Mouse (Mus musculus): Measurements from ENCODE around the gene Grm5. TPM values are rescaled to one million over a fixed set of nuclear protein-coding genes. Genes with fewer than 3 reads are reported as not detected.

The Grm5 gene
- not detected in 2 replicates for total RNA-seq (2021)
- long read RNA-seq, result 0 reads

DNA sequence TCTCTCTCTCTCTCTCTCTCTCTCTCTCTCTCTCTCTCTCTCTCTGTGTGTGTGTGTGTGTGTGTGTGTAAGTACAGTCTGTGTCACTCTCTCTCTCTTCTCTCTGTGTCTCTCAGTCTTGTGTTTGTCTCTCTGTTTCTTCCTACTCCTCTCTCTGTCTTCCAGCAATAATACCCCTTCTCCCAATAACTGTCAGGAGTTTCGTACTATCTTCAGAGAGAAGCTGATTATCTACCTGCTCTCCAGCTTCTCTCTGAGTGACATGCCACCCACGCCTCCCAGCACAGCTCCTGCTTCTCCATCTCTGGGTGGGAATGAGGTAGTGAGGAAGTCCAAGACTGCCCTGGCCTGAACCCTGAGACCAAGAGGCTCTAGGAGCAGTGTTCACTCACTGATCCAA is at the start of gene Grm5:
TSS of gene Grm5 (plus strand) at position 301 of the 400 bp plus-strand sequence.
- no peak for DNase-seq

DNA sequence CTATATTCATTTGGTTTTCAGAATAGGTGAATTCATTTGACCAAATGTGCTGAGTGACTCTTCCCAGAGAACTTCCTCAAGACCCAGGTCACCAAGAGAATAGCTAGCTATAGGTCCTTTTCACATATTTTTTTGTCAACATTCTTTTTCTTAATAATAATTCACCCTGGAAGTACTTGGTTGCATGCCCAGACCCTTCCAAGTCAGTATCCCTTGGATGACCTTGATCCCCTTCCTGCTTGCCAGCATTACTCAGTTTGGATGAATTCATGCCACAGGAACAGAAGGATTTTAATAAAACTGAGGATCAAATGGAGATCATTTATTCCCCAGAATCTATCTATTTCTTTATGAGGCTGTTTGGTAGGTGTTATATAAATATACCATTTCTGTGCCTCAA is 44.9 kb upstream of the Grm5 start:
- peak; percentile 2 for DNase-seq

DNA sequence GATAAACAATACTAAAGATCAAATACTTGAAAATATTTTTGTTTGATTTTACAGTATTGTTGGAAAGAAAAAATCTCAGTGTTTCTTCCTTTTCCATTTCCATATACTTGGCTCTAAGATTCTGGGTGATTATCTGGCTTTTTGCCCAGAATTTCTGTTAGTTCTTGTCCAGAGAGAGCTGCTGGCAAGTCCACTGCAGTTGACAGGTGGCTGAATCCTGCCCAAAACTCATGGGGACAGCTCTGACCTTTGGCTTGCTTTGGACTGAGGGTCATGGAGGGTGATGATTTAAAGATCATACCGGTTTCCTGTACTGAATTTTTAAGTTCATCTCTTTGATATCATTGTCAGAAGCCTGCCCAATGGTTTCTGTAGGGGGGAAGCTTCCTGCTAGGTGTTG is 18.7 kb upstream of the Grm5 start:
- peak; percentile 10 for DNase-seq

DNA sequence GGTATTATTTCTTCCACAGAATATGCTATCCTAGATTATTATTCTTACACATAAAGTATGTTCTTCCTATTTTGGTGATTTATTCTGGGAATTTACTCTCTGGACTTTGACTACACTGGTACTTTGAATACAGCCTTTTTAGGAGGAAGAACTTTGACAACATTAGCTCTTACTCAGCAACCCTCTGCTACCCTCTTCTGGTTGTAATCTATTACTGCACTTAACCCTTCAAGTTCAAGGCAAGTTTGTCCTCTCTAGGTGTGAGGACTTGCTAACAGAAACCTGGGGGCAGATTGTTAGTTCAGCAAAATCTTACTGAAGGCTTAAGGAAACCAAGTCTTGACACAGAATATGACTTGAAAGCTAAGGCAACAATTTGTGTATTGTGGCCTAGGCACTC is 17.5 kb upstream of the Grm5 start:
- no peak for DNase-seq

DNA sequence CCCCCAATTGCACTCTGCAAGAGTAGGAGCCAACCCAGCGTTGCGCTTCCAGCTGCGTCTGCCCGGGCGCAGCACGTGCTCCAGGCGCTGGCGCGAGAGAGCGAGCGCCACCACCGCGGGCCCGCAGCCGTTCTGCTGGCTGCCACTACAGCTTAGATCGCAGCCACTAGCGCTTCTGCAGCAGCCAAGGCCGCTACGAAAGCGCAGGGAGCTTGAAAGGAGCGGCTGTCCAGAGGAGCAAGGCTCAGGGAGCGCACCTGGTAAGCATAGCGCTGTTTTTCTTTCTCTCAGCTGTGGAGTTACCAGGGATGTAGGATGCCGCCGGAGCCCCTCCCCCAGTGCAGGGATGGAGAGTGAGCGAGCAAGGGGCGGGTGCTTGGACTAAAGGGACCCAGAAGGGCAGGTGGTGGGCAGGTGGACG is 323 bp downstream of the Grm5 start:
- peak; percentile 3 for DNase-seq

DNA sequence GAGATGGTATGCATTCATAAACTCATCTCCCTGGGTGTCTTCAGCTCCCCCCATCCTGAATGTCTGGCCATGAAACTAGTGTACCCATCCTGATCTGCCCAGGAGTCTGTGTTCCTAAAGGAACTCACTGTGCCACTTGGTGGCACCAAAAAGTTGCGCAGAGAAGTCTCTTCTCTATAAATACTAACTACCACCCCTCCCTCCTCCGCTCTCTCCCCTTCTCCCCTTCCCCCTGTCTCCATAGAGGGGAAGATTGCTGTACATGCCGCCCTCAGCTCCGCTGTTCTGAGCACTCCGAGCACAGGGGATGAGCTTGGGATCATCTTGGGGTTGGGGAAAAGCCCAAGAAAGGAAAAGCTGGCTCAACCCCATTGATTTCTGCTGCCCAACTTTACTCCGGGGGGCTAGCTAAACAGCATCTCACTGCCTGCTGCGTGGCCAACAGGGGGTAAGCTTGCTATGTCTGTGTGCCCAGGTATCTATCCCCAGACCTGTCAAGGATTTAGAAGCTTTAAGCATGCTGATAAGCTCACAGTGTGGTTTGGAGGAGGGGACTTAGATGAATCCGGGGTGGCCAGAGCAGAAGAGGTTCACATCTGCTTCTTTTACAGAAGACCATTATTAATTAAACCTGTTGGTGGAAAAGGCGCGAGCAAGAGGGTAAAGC is 2.4 kb downstream of the Grm5 start:
- no peak for DNase-seq

DNA sequence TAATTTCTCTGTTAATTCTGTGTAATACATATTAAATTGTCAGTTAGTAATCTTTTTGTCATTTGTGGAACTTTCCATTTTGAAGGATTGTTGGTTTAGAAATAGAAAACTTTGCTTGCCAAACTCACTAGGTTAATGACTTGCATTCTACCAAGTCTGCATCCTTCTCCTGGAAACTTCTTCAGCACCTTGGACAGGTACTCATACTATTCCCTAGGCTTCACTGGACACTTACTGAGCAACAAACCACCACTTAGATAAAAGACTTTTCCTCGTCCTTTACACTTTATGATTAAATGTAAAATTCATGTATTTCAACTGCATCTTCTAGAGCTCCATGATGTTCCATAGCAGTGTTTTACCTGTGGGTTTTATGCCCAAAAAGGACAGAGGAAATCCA is 4.0 kb downstream of the Grm5 start:
- DNase-seq, result no peak

DNA sequence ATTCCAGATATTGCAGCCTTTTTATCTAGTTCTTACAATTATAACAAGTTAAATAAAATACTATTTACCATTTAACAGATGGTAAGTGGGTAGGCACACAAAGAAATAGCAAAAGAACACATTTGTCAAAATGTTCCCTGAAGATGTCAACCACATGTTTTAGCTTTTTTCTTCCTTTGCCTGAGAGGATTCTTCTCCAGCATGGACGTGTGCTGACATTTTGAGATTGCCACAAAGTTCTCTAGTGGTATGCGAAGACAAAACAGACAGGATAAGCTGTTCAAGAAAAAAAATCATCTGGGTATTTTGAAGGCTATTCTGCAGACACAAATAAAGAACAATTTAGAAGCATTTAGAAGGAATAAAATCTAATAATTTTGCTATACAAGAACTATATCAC is 42.3 kb downstream of the Grm5 start:
- no peak for DNase-seq

DNA sequence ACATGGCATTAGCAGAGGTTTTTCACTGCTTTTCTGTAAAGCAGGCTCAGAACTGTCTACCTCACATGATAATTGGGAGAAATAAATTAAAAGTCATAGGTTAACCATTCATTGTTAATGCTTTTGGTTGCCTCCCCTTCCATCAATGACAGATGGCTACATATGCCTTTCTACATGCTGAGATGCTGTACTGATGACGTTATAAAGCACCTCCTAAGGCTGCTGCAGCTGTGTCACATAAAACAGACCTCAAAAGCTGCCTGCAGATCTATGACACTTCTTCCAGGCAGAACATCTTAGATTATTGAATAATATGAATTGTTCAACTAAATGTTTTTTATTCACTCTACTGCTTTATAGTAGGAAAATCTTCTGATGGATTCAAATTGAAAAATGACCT is 51.6 kb downstream of the Grm5 start:
- no peak for DNase-seq

DNA sequence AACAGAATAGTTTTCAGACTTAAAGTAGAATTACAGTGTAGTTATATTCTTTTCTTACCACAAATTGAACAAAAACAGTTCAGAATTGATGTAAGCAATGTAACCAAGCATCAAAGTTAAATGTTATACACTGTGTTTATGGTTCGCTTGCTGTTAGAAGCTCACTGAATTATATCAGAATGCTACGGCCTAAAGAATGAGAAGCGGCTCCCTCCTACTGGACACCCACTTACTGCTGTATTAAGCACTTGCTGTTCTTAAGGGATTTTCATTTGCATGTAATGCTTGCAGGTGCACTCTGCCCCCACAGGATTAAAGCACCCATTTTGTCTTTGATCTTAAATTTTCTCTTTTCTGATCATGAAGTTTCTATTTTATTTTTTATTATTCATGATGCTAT is 66.6 kb downstream of the Grm5 start:
- no peak for DNase-seq

DNA sequence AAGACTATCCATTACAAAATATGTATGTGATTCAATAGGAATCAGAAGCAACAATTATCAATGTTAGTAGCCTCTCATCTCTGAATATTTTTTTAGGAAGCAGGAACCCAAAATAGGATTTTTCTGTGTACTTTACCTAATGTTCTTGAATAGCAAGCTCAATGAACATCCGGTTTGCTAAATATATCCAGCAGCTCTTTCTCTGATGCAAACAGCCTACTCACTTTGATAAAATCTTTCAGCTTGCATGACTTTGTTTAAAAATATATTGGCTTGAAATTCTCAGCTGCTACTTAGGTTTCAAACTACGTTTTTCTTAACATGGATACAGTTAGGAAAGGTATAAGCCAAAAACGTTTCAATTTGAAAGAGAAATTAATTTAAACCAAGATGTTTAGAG is 77.8 kb downstream of the Grm5 start:
- DNase-seq, result no peak

DNA sequence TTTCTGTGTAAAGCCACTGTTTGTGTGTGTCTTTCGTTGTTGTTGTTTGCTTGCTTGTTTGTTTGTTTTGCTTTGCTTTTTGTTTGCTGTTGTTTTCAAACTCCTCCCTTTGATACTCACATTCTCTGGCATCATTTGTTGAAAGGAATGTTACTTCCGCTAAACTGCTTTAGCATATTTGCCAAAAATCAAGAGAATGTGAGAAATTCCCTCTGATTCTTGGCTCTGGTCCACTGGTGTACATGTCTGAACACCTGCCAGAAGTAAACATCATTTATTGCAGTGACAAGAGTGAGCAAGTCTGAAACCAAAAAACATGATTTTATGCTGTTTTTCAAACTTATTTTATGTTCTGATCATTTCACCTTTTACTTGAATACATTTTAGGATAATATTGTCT is 80.1 kb downstream of the Grm5 start:
- no peak for DNase-seq

DNA sequence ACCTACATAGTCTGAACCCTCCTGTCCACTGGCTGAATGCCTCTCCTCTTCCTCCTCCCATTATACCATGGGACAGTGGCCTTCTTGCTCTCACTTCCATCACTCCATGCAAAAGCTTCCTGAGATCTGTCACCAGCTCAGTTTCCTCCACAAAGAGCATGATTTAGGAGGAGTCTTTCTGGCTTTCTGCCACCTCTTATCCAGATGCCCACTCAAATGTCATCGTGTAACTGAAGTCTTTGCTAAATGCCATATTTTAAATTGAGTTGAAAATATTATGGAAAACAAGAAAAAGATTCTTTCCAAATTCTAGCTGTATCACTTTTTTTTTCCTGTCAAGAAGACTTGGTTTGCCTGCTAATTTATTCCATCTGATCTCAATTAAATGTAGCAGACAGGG is 132.4 kb downstream of the Grm5 start:
- no peak for DNase-seq

DNA sequence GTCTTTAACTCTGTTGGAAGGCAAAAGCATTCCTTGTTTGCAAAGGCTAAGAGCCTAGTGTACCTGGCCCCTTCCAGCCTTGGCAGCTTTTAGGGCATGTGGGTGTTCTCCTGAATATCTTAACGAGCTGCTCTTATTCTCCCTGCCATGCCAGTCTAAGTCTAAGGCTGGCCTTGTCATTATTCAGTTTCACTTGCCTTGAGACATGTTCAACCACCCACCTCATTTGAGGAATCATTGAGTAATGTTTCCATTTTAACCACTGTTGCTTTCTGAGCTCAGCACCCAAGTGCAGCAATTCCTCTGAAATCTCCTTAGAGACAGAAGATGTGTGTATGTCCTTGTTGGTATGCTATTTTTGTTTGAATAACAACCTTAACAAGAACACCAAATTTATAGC is 134.7 kb downstream of the Grm5 start:
- DNase-seq, result no peak

DNA sequence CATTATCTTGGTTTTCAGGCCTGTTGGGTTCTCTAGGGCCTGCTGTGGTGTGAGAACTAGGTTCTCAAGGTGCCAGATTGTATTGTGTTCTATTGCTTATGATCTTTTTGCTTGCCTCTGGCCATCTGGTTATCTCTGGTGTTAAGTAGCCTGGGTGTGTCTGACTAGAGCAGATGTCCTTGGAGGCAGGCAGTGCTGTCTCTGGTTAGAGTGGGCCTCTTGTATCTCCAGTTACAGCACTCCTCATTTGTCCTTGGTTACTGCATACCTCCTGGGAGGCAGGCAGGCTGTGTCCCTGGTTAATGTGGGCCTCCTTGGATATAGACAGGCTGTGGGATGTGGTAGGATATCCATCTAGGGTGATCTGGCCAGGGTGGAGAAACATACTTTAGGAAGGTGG is 150.5 kb downstream of the Grm5 start:
- no peak for DNase-seq

DNA sequence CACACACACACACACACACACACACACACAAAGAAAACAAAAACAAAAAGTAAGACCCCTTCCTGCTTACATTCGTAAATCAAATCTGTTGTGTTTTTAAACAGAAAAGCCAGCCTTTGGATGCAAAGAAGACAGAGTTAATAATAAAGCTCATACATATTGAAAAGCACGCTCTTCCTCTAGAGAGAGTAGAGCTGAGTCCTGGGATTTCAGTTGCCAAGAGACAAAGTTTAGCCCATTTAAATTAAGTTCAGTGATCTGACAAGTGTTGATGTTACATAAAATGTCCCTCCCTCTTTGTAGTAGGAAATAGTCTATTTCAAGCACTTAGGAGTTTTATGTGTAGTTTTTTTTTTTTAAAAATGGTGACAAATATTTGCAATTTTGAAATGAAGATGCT is 178.0 kb downstream of the Grm5 start:
- no peak for DNase-seq

DNA sequence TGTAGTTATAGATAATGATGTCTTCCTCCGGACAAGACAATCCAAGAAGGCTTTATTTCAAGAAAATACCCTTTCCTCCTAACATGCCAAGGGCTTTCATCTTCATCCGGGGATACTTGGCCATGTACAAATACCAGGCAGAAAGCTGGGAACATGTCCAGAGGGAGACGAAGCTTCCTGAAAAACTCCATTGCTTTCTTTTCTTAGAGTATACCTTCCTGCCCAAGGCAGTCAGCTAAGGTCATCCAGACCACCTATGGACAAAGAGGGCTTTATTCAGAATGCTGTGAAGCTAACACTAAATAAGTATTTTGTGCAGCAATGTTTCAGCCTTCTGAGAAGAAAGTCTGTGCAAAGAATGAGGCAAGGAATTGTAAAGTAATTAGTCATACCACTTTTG is 178.4 kb downstream of the Grm5 start:
- DNase-seq, result no peak

DNA sequence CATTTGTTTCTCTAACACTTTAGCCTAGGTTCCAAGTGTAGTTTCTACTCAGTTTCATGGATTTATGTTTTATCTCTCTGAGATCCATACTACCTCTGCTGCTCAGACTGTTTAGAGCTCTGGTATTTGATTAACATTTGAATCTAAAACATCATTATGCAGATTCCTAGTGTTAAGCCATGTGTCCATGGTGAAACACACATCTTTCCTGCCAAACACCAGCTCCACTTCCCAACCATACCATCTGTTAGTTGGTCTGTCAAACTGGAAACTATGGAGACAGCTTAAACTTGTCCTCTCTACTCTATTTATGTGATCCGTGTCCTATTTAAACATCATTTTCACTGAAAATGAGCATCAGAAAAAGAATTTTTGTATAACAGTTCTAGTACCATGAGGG is 203.6 kb downstream of the Grm5 start:
- DNase-seq, result no peak

DNA sequence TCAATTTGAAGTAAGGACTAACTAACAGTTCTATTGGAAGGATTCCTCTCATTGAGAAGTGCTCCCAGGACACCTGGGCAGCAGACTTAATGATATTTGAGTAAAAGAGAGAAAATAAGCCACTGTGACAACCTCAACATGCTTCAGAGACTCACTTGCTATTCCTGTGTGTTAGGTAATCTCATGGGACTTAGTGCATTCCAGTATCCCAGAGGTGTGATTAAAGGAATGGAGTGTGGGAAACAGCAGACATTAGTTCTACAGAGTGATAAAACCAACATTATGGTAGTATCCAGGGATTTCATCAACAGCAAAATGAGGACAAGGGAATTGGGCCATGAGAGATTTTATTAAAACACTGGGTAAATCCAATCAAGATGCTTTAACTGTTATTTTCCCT is 205.0 kb downstream of the Grm5 start:
- no peak for DNase-seq

DNA sequence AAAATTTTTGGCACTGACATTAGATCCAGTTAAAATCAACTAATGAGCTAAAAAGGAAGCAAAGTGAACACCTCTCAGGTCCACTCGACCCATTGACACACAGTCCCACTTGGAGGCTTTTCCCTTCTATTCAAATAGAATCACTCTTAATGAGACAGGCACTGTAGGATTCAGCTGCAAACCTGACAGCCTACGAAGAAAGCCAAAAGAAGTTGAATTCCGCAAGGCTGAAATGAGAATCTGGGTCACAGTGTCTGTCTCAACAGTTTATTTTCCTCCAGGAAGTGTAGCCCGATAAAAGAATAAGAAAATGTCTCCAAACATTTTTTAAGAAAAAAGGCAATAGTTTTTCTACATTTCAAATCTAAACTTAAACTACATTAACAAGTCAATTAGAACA is 209.9 kb downstream of the Grm5 start:
- no peak for DNase-seq

DNA sequence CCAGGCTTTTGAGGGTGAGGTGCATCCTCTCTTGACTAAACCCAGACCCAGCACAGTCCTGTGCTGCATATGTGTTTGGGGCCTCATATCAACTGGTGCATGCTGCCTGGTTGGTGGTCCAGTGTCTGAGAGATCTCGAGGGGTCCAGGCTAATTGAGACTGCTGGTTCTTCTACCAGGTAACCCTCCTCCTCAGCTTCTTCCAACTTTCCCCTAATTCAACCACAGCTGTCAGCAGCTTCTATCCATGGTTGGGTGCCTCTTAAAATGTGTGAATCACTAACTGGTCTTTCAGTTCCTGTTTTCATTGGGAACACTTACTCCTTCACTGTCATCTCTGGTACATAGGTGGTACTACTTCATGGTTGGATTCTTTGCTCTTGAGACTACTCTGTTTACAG is 240.9 kb downstream of the Grm5 start:
- DNase-seq, result no peak

DNA sequence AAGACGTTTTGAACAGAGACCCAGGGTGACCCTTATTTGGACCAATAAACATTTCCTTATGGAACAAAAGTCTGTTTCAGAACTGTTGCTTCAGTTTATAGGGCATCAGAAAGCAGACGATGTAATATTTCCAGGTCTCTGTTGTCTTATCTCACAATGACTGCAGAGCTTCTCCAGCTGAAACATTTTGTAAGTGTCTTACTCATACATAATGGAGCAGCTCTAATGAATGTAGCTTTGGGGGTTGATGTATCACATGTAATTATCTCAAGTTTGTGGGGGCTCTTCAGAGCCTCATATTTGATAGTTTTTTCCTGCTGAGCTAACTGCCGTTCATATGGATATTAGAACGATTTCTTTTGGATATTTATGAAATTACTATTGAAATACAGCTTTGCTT is 250.7 kb downstream of the Grm5 start:
- DNase-seq, result no peak

DNA sequence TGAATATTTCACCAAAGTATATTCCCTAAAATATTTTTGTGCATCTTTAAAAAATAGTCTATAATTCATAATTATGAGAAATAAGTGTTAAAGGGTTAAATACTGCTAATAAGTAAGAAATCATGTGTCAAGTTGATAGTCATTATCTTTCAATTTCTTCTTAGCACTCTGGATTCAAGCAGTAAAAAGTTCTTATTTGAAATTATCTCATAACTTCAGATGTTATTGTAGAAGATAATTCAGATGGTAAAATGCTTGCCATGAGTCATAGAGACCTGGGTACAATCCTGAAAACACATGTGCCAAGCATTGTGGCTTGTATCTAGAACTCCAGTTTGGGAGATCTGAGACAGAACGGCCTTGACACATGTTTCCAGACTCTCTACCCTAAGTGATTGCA is 254.6 kb downstream of the Grm5 start:
- no peak for DNase-seq

DNA sequence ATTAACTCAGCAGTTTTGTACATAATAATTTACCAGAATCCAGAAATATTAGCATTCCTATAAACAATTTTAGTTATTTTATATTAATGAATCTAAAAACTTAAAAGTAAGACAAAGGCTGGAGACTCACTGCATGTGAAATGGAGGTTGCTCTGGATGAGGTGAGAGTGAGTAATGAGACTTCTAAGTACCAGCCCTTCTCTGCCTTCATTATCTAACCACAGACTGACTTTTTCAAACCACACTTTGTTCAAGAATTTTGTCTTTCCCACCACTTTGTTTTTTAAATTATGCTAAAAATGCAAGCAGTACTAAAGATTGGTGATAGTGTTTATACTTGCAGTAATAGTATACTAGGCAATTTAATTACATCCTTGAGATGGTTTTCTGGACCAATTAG is 259.5 kb downstream of the Grm5 start:
- DNase-seq, result no peak

DNA sequence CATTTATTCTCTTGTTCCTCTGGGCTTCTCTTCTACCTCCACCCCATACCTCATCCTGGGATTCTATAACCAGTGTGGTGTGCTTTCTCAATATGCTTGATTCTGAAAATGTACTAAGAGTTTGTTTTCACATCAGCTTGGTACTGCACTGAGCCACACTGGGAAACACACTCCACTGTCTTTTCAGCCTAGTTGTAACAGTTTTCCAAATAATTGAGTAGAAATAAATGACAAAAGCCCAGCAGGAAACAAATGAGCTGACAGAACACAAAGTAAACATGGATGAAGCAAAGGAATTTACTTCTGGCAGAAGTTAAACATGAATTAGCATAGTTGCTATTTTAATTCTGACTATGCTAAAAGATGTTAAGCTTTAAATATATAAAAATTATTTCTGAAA is 262.1 kb downstream of the Grm5 start:
- no peak for DNase-seq
